Mouse (Mus musculus) regulatory T cell (primary cell): ENCODE measurements around the gene Zfp706.

Experiments used
- in situ Hi-C: fragments of 300-600 bp; cut with MboI, MseI; formaldehyde crosslinking; loops from one replicate; pipeline ENCODE4 v1.15.1; 2025; ENCODE audit warnings: high pct_unique_total_duplicates

The Zfp706 gene

GRCm38 (mm10) chr15:37007233-37007958, at the start of gene Zfp706:
Gene Zfp706 (minus strand): TSS chr15:37007773.
- in situ Hi-C loops: loop anchor here (5.0 to 10.0 kb wide), 3 partner anchors 45 to 393 kb away; no protein-coding TSS in a partner anchor

GRCm38 (mm10) chr15:37054582-37054981, 47.0 kb upstream of the Zfp706 start:
- in situ Hi-C loops: no loop called here

GRCm38 (mm10) chr15:37053085-37053762, 45.7 kb upstream of the Zfp706 start:
- in situ Hi-C loops: no loop called here

- in situ Hi-C loops: no loop called here
Measured at GRCm38 (mm10) chr15:37047403-37047802, 39.8 kb upstream of the Zfp706 start.

DNA sequence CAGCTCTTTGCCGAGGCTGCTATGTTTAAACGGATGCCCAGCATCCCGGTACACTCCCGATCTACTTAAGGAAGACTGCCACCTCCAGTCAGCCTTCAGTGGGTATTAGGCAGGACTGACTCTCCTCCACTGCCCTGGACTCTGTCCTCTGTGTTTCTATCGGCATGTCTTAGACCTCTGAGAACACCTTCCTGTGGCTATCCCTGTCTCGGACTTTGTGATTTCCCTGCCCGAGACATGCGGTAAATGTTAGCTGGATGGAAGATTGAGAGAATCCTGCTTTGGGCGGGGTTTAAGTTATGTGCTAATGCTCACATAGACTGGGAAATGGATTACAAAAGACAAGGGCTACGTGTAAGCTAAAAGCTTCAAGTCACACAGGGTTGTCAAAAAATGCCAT, 39.0 kb upstream of the Zfp706 start:
- in situ Hi-C loops: no loop called here

- in situ Hi-C loops: no loop called here
Measured at GRCm38 (mm10) chr15:37046131-37046530, 38.6 kb upstream of the Zfp706 start.

- in situ Hi-C loops: no loop called here
Measured at GRCm38 (mm10) chr15:37045456-37045855, 37.9 kb upstream of the Zfp706 start.

DNA sequence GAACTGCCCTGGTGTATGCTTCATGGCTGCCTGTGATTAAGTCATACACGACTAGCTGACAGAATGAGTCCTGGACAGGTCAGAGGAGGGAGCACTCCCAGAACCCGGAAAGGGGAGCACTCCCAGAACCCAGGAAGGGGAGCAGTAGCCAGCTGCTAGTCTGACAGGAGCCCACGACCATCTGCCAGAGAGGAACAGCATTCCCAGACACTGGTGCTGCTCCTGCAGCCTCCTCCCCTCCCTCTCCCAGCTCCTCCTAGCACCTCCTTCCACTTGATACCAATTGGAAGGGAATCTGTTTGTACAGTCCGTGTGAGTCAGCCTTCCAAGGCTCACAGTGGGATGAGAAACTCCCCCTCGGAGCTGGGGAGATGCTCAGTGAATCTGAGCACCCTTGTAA, 35.0 kb upstream of the Zfp706 start:
- in situ Hi-C loops: no loop called here

GRCm38 (mm10) chr15:37041214-37041613, 33.6 kb upstream of the Zfp706 start:
- in situ Hi-C loops: no loop called here

- in situ Hi-C loops: no loop called here
Measured at GRCm38 (mm10) chr15:37038666-37039065, 31.1 kb upstream of the Zfp706 start.

DNA sequence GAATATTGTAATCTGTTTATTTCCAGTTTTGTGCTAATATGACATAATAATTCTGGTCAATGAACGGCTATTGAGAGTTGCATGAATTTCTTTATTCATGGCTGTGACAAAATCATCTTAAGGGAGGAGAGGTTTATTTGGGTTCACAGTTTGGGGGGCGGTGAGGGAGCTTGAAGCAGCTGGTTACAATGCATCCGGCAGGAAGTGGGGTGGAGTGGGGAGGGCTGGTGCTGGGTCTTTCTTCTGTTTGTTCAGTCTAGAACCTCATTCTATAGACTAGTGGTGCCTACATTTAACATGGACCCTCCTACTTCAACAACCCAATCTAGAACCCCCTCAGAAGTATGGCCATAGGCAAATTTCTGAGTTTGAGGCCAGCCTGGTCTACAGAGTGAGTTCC, 30.1 kb upstream of the Zfp706 start:
- in situ Hi-C loops: no loop called here

DNA sequence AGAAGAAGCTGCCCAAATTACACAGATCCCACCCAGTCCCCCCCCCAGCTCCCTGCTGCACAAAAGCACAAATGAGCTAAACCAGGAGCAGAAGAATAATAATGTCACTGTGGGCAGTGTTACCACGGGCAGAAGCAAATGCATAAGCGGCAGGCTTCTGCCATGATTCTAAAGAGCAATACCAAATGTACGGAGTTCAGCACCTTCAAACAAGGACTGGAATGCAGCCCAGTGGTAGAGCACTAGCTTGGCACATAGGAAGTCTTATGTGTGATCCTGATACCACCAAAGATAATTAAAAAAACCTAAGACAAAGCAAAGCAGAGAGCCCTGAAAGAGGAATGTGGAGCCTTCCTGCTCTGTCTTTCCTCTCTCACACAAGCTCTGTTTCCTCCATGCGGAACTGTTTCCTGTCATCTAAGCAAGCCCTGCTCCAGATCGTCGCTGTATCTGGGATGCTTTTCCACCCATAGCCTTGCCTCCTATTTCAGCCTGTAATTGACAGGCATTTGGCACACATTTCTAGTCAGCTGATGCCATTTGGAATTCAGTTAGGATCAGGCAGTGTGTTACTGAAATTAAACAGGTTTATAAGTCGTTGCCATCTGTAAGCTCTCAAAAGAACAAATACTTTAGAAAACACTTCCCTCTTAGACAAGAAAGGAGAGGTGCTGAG, 29.0 kb upstream of the Zfp706 start:
- in situ Hi-C loops: no loop called here

GRCm38 (mm10) chr15:37034155-37034554, 26.6 kb upstream of the Zfp706 start:
- in situ Hi-C loops: no loop called here

DNA sequence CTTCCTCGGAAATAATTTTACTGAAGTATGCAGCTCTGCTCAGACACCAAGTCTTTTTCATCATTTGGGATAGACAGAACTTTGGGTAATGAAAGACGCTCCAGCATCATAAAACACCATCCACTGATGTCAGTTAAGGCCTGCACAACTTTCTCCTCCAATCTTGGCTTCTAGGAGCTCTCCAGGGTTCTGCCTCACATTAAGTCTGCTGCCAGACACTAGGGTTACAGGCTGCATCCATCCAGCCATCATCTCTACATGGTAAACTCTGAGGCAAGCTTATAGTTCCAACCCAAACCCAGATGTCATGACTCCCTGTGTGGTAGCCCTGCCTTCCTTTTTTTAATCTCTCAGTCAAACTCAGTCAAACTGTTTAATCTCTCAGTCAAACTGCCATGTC, 25.9 kb upstream of the Zfp706 start:
- in situ Hi-C loops: no loop called here

GRCm38 (mm10) chr15:37031334-37032150, 24.0 kb upstream of the Zfp706 start:
- in situ Hi-C loops: no loop called here

- in situ Hi-C loops: no loop called here
Measured at GRCm38 (mm10) chr15:37030929-37031328, 23.4 kb upstream of the Zfp706 start.

- in situ Hi-C loops: no loop called here
Measured at GRCm38 (mm10) chr15:37027956-37028355, 20.4 kb upstream of the Zfp706 start.

DNA sequence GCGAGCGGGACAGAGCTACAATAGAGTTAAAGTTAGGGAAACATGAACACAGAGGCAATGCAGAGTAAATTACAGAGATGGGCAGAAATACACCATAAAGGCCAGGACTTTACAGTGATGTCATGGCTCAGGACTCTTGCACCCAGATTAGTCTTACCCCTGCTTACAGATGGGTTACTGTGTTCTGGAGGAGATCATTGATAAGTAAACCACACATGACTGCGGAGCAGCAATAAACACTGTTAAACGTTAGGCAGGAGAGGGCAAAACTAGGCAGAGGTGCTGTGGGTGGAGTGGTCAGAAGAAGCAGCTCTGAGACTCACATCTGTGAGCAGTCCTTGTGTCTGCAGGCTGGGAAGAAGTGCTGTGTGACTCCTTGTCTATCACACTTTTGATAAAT, 18.9 kb upstream of the Zfp706 start:
- in situ Hi-C loops: no loop called here

GRCm38 (mm10) chr15:37020581-37021245, 13.1 kb upstream of the Zfp706 start:
- in situ Hi-C loops: no loop called here

DNA sequence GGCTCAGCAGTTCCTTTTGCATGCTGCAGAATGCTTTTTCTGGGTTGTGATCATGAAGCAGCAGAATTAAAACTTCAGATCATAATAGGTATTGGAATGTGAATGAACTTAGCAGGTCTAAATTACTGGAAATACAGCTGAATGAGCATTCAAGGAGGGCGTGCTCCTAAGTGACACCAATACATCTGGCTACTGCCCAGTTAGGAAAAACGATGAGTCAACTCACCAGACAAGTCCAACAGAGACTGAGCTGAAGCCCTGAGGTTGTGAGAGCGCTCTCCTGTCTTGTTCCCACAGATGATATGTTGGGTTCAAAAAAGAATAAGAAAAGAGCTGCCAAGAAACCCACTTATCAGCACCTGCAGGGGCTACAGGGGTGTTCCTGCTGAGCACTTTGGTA, 11.9 kb upstream of the Zfp706 start:
- in situ Hi-C loops: no loop called here

DNA sequence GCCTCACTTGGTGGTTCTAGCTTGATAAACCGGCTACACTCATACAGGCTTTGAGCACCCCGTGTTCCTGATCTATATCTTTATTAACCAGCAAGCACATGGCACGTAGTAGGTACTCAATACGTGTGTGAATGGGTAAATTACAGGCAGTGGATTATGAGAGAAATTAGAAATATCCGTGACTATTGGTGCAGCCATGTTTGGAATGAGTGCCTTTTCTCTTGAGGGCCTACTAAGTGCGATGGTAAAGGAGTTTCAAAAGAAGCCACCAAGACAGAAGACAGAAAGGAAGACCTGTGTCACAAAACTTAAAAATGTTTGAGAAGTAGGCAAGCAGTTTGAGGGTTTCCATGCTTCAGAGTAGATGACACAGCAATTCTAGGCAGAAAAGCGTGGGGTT, 4.3 kb upstream of the Zfp706 start:
- in situ Hi-C loops: no loop called here
